Mouse (Mus musculus) bone marrow, adult 2 months (tissue): ENCODE data around the gene Mpg. TPM values are rescaled to one million over a fixed set of nuclear protein-coding genes. Genes with fewer than 3 reads are reported as not detected.

ENCODE experiments used
- H3K27ac ChIP-seq: fragments of 200-500 bp; 2 replicates; pipeline ENCODE4 v1.5.1; 2012; ENCODE audit warnings: low read depth, mild to moderate bottlenecking, control low read depth, inconsistent platforms, low read length; ENCODE audit not compliant: control insufficient read depth, poor library complexity, insufficient read depth
- H3K4me1 ChIP-seq: fragments of 200-500 bp; 2 replicates; pipeline ENCODE4 v1.6.1; 2011; ENCODE audit warnings: low read length; ENCODE audit not compliant: control insufficient read depth, insufficient read depth
- H3K4me3 ChIP-seq: fragments of 200-500 bp; replicated peaks from 2 replicates; pipeline ENCODE3; 2011; ENCODE audit warnings: mild to moderate bottlenecking, low read depth, low read length, control low read depth; ENCODE audit not compliant: control insufficient read depth
- CTCF ChIP-seq: fragments of 200-500 bp; IDR thresholded peaks from 2 replicates; pipeline ENCODE4 v1.5.1; 2011; ENCODE audit warnings: low read length, control low read depth; ENCODE audit not compliant: control insufficient read depth, insufficient read depth
- POLR2A ChIP-seq: fragments of 200-500 bp; IDR thresholded peaks from 2 replicates; pipeline ENCODE4 v1.6.1; 2011; ENCODE audit warnings: low read depth, mild to moderate bottlenecking, control low read depth, low read length, borderline replicate concordance; ENCODE audit not compliant: control insufficient read depth
- WGBS: fragments of 180-500 bp; shearing (Covaris S2); methylation state at CpG from one replicate; pipeline ENCODE4 v1.1.7; 2018; 5-methylcytosine and 5-hydroxymethylcytosine counted together
- polyA plus RNA-seq: library from polyadenylated mRNA; stranded (reverse); fragments of >200 nt; gene quantifications from 2 replicates; pipeline ENCODE4 v1.2.4, GENCODE M21; 2011; ENCODE audit warnings: low replicate concordance; ENCODE audit not compliant: missing spikeins, insufficient read depth, insufficient read length

The Mpg gene
- polyA plus RNA-seq, 1 experiment, result 20.1 TPM

GRCm38 (mm10) chr11:32189434-32189833 lies 36.9 kb upstream of the Mpg start:
- Histone ChIP-seq H3K27ac (no peak overlapping the region), H3K4me1 (no peaks in the 10 kb centered on the region), H3K4me3 (no peak overlapping the region)
- no peak for TF ChIP-seq POLR2A
- TF ChIP-seq CTCF, result no peak
- WGBS, result 89% methylated on average over 5 of the region's 5 CpGs

GRCm38 (mm10) chr11:32190119-32190518 lies 36.2 kb upstream of the Mpg start:
- Histone ChIP-seq H3K4me1 (no peaks in the 10 kb centered on the region), H3K27ac (no peak overlapping the region), H3K4me3 (no peak overlapping the region)
- TF ChIP-seq POLR2A, result no peak
- no peak for TF ChIP-seq CTCF
- 85% methylated on average over 9 of the region's 9 CpGs for WGBS

- Histone ChIP-seq H3K4me1 (no peaks in the 10 kb centered on the region), H3K4me3 (no peak overlapping the region), H3K27ac (no peak overlapping the region)
- TF ChIP-seq CTCF, result no peak
- no peak for TF ChIP-seq POLR2A
- WGBS, result 85% methylated on average over 13 of the region's 13 CpGs
Observed at GRCm38 (mm10) chr11:32190603-32191110, 35.6 kb upstream of the Mpg start.

- no peaks in the 10 kb centered on the region for H3K4me1 ChIP-seq
- H3K27ac ChIP-seq, result no peak overlapping the region
- H3K4me3 ChIP-seq, result no peak overlapping the region
- no peak for TF ChIP-seq POLR2A
- TF ChIP-seq CTCF, result no peak
- 88% methylated on average over 10 of the region's 10 CpGs for WGBS
Observed at GRCm38 (mm10) chr11:32193156-32193555, 33.1 kb upstream of the Mpg start.

GRCm38 (mm10) chr11:32194086-32194485 lies 32.2 kb upstream of the Mpg start:
- Histone ChIP-seq H3K4me1 (no peaks in the 10 kb centered on the region), H3K27ac (no peak overlapping the region), H3K4me3 (no peak overlapping the region)
- TF ChIP-seq CTCF (no peak), POLR2A (no peak)
- 74% methylated on average over 10 of the region's 10 CpGs for WGBS

- TF ChIP-seq CTCF (no peak), POLR2A (no peak)
- no peak overlapping the region for H3K27ac ChIP-seq
- no peaks in the 10 kb centered on the region for H3K4me1 ChIP-seq
- WGBS, result 81% methylated on average over 5 of the region's 5 CpGs
- H3K4me3 ChIP-seq, result no peak overlapping the region
Observed at GRCm38 (mm10) chr11:32194626-32195025, 31.7 kb upstream of the Mpg start.

GRCm38 (mm10) chr11:32195867-32196540 lies 30.3 kb upstream of the Mpg start:
- WGBS, result 15% methylated on average over 11 of the region's 11 CpGs
- TF ChIP-seq CTCF, result no peak
- TF ChIP-seq POLR2A, result no peak
- H3K4me1 ChIP-seq, result no peaks in the 10 kb centered on the region
- no peak overlapping the region for H3K27ac ChIP-seq
- H3K4me3 ChIP-seq, result no peak overlapping the region

GRCm38 (mm10) chr11:32196727-32197126 lies 29.6 kb upstream of the Mpg start:
- Histone ChIP-seq H3K27ac (no peak overlapping the region), H3K4me3 (no peak overlapping the region), H3K4me1 (no peaks in the 10 kb centered on the region)
- TF ChIP-seq POLR2A (no peak), CTCF (no peak)
- 54% methylated on average over 6 of the region's 6 CpGs for WGBS
